Mouse (Mus musculus) stomach, embryonic 14.5 days (tissue): Measurements from ENCODE around the gene Zkscan7. TPM values are rescaled to one million over a fixed set of nuclear protein-coding genes. Genes with fewer than 3 reads are reported as not detected.
"Not testable (repeated sequence)": the region's sequence is repeated elsewhere in the genome, so short reads cannot be mapped to it uniquely, and the experiment has no call there.

Experiments used
- ATAC-seq: fragments of 200-750 bp; cut with Nextera tagmentation; 2 replicates; pipeline ENCODE4 v1.8.0; 2017; ENCODE audit warnings: low read depth, moderate TSS enrichment; ENCODE audit not compliant: insufficient number of reproducible peaks, insufficient read depth, low FRiP score
- H3K27ac ChIP-seq: fragments of 300-500 bp; sonication (generic); 2 replicates; pipeline ENCODE4 v1.5.1; 2014; ENCODE audit warnings: mild to moderate bottlenecking, low read length, moderate library complexity, mixed read lengths
- H3K27me3 ChIP-seq: fragments of 300-500 bp; sonication (generic); 2 replicates; pipeline ENCODE4 v1.6.1; 2014; ENCODE audit warnings: low read length, control low read depth, mixed read lengths; ENCODE audit not compliant: control insufficient read depth, insufficient read depth
- H3K36me3 ChIP-seq: fragments of 300-500 bp; sonication (generic); 2 replicates; pipeline ENCODE4 v1.6.1; 2014; ENCODE audit warnings: mild to moderate bottlenecking, control low read depth, low read length, moderate library complexity, mixed read lengths; ENCODE audit not compliant: control insufficient read depth, insufficient read depth
- H3K4me1 ChIP-seq: fragments of 300-500 bp; sonication (generic); 2 replicates; pipeline ENCODE4 v1.6.1; 2014; ENCODE audit warnings: low read length, control low read depth, mixed read lengths; ENCODE audit not compliant: control insufficient read depth, insufficient read depth
- H3K4me2 ChIP-seq: fragments of 300-500 bp; sonication (generic); replicated peaks from 2 replicates; pipeline ENCODE4 v1.6.1; 2014; ENCODE audit warnings: low read depth, low read length, control low read depth
- H3K4me3 ChIP-seq: fragments of 300-500 bp; sonication (generic); 2 replicates; pipeline ENCODE4 v1.5.1; 2014; ENCODE audit warnings: low read depth, low read length, control low read depth
- H3K9ac ChIP-seq: fragments of 300-500 bp; sonication (generic); replicated peaks from 2 replicates; pipeline ENCODE4 v1.6.1; 2014; ENCODE audit warnings: low read depth, mild to moderate bottlenecking, control low read depth, low read length, moderate library complexity, mixed read lengths
- H3K9me3 ChIP-seq: fragments of 300-500 bp; sonication (generic); 2 replicates; pipeline ENCODE4 v1.6.1; 2016; ENCODE audit warnings: low read depth, low read length, control low read depth; ENCODE audit not compliant: control insufficient read depth
- WGBS: fragments of 180-500 bp; shearing (Covaris S2); extraction: QIAGEN DNeasy Blood & Tissue Kit; methylation state at CpG from one replicate; pipeline ENCODE4 v1.1.7; 2014; 5-methylcytosine and 5-hydroxymethylcytosine counted together
- polyA plus RNA-seq: library from polyadenylated mRNA; unstranded; fragments of >200 nt; fragmentation: Nextera tagmentation; extraction: Ambion mirVana; gene quantifications from 2 replicates; pipeline ENCODE4 v1.2.1, GENCODE M21; 2014

Zkscan7 gene
- polyA plus RNA-seq, 1 experiment from 2014 or later: 2.7 TPM

DNA sequence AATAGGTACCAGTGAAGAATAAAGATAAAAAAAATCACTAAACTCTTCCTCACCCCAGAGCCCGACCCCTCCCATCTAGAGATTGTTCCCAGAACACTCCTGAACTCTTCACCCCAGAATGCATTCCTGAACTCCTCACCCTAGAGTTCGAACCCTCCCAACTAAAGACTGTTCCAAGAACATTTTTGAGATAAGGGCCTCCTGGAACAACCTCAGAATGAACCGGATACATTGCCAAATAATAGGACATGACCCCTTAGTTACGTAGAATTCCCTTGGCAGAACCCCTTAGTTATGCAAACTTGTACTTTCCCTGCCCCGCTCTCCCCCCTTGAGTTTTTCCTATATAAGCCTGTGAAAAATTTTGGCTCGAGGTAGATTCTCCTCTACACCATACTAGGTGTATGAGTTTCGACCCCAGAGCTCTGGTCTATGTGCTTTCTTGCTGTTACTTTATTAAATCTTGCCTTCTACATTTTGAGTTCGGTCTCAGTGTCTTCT, 37.6 kb upstream of the Zkscan7 start:
- not testable (repeated sequence) for H3K4me1 ChIP-seq, H3K4me3 ChIP-seq, H3K27me3 ChIP-seq, H3K9ac ChIP-seq, ATAC-seq, H3K4me2 ChIP-seq, H3K27ac ChIP-seq, H3K9me3 ChIP-seq
- peaks cover 33% of the 10 kb centered on the region for H3K36me3 ChIP-seq
- whole genome bisulfite sequencing: 79% methylated on average over 7 of the region's 8 CpGs

GRCm38 (mm10) chr9:122854526-122854925, 31.0 kb upstream of the Zkscan7 start:
- Histone ChIP-seq H3K4me2 (no peak overlapping the region), H3K9me3 (peaks cover 12% of the 10 kb centered on the region; the same call in 1 of the 2 replicates), H3K9ac (no peak overlapping the region), H3K4me3 (no peak overlapping the region), H3K4me1 (no peaks in the 10 kb centered on the region), H3K36me3 (peaks cover 90% of the 10 kb centered on the region), H3K27me3 (no peaks in the 10 kb centered on the region), H3K27ac (no peak overlapping the region)
- no peak for ATAC-seq
- 89% methylated on average over 7 of the region's 7 CpGs for WGBS

DNA sequence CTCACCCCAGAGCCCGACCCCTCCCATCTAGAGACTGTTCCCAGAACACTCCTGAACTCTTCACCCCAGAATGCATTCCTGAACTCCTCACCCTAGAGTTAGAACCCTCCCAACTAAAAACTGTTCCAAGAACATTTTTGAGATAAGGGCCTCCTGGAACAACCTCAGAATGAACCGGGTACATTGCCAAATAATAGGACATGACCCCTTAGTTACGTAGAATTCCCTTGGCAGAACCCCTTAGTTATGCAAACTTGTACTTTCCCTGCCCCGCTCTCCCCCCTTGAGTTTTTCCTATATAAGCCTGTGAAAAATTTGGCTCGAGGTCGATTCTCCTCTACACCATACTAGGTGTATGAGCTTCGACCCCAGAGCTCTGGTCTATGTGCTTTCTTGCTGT, 30.3 kb upstream of the Zkscan7 start:
- not testable (repeated sequence) for H3K4me1 ChIP-seq, H3K4me3 ChIP-seq, H3K4me2 ChIP-seq, H3K27me3 ChIP-seq, H3K9ac ChIP-seq, ATAC-seq, H3K27ac ChIP-seq
- Histone ChIP-seq H3K36me3 (peaks cover 90% of the 10 kb centered on the region), H3K9me3 (peaks cover 12% of the 10 kb centered on the region)
- WGBS: 58% methylated on average over 2 of the region's 7 CpGs

DNA sequence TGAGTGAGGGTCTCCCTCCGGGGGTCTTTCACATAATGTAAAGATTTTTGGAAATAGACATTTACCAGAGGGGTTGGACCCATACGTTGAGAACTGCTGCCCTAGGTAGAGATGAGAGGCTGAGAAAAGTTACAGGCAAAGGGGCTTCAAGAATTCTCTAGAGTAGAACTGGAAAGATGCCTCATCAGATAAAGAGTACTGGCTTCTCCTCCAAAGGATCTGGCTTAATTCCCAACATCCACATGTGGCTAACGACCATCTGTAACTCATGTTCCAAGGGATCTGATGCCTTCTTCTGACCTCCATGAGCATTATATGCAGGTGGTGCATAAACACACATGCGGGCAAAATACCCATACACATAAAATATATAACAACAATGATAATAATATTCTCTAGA, 29.9 kb upstream of the Zkscan7 start:
- Histone ChIP-seq H3K4me2 (no peak overlapping the region), H3K9me3 (peaks cover 17% of the 10 kb centered on the region), H3K4me1 (no peaks in the 10 kb centered on the region), H3K36me3 (peaks cover 92% of the 10 kb centered on the region), H3K27ac (no peak overlapping the region), H3K27me3 (no peaks in the 10 kb centered on the region), H3K4me3 (no peak overlapping the region), H3K9ac (no peak overlapping the region)
- ATAC-seq: no peak
- 97% methylated on average over 4 of the region's 4 CpGs for WGBS

- WGBS: 95% methylated on average over 3 of the region's 3 CpGs
- Histone ChIP-seq H3K9ac (no peak overlapping the region), H3K4me2 (no peak overlapping the region), H3K9me3 (peaks cover 23% of the 10 kb centered on the region), H3K4me1 (no peaks in the 10 kb centered on the region), H3K27ac (no peak overlapping the region), H3K4me3 (no peak overlapping the region), H3K27me3 (no peaks in the 10 kb centered on the region), H3K36me3 (peaks cover 92% of the 10 kb centered on the region)
- ATAC-seq: no peak
These were observed 28.8 kb upstream of the Zkscan7 start for GRCm38 (mm10) chr9:122856716-122857115.

DNA sequence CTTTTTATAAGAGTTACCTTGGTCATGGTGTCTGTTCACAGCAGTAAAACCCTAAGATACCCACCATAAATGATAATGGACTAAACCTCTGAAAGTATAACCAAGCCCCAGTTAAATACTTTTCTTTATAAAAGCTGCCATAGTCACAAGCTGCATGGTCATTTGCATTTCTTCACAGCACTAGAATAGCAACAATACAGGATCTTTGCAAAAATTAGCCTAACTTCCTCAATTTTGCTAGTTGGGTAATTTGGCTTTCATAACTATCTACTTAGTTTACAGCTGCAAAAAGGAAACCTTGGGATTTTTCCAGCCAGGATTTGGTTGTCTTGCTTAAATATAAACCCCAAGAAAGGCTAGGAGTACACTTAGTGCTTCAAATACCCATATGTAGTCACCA, 24.7 kb upstream of the Zkscan7 start:
- H3K27me3 ChIP-seq: no peaks in the 10 kb centered on the region
- no peak overlapping the region for H3K9ac ChIP-seq
- H3K4me3 ChIP-seq: no peak overlapping the region
- no peak for ATAC-seq
- H3K4me2 ChIP-seq: no peak overlapping the region
- H3K9me3 ChIP-seq: peaks cover 18% of the 10 kb centered on the region
- no peak overlapping the region for H3K27ac ChIP-seq
- peaks cover 15% of the 10 kb centered on the region; the same call in 1 of the 2 replicates for H3K4me1 ChIP-seq
- H3K36me3 ChIP-seq: peaks cover 67% of the 10 kb centered on the region

DNA sequence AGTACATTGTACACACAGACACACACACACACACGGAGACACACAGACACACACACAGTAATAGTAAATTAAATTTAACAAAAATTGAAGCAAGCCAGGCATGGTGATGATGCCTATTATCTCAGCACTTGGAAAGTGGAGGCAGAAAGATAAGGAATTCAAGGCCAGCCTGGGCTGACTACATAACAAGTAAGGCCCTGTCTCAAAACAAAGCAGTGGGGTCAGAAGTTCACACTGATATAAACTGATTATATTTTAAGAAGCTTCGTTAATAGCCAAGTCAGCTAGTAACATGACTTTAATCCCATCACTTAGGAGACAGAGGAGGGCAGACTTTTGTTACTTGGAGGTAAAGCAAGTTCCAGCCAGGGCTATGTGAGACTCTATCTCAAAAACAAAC, 21.8 kb upstream of the Zkscan7 start:
- Histone ChIP-seq H3K36me3 (peaks cover 40% of the 10 kb centered on the region), H3K9me3 (peaks cover 25% of the 10 kb centered on the region), H3K4me2 (0 out of 2 replicates have a peak overlapping the region, but pooled peaks have one; percentile 86), H3K9ac (no peak overlapping the region), H3K4me1 (peaks cover 15% of the 10 kb centered on the region; the same call in 1 of the 2 replicates), H3K4me3 (no peak overlapping the region), H3K27ac (no peak overlapping the region), H3K27me3 (no peaks in the 10 kb centered on the region)
- no peak for ATAC-seq
- WGBS: 75% methylated on average over 2 of the region's 2 CpGs

DNA sequence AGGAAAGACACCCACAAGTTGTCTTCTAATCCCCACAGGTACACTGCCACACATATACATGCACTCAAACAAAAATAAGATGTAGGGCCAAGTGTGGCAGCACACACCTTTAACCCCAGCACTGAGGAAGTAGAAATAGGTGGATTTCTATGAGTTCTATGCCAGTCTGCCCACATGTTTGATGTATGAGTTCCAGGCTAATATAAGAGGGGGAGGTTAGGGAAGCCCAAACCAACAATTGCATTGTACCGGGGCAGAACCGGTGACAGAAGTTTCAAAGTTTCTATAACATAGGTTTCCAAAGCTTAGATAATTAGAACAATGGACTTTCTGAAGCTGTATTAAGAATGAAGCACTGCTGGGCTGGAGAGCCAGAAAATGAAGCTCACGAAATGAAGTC, 20.6 kb upstream of the Zkscan7 start:
- no peaks in the 10 kb centered on the region for H3K27me3 ChIP-seq
- H3K4me3 ChIP-seq: peak overlapping the region; percentile 76
- 47% methylated on average over 3 of the region's 3 CpGs for WGBS
- ATAC-seq: no peak
- peak overlapping the region; percentile 86 for H3K4me2 ChIP-seq
- H3K9me3 ChIP-seq: peaks cover 21% of the 10 kb centered on the region
- H3K9ac ChIP-seq: no peak overlapping the region
- peaks cover 15% of the 10 kb centered on the region; the same call in 1 of the 2 replicates for H3K4me1 ChIP-seq
- H3K36me3 ChIP-seq: peaks cover 29% of the 10 kb centered on the region
- no peak overlapping the region for H3K27ac ChIP-seq

DNA sequence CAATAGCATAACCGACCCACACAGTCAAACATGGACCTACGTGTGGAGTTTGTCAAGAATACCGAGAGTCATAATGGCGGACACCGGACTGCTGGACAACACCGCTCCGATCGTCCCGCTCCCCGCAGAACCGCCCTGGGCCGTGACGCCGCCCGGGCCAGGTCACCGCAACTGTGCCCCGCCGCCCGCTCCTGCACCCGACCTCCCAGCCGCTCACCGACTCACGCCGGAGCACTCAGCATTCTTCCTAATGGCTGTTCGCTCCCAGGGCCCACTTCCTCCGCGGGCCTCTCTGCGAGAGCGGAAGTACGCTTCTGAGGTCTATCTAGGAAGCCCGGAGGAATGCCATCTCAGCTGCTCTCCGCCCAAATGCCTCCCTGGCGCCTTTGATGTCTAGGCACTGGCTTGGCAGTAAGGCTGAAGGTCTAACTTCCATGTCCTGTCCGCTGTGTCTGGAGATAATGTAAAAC, 19.8 kb upstream of the Zkscan7 start, which contains the start of gene Zfp445:
Gene Zfp445 (minus strand): TSS at position 310 of the 470 bp plus-strand sequence.
- peaks cover 15% of the 10 kb centered on the region; the same call in 1 of the 2 replicates for H3K4me1 ChIP-seq
- H3K27me3 ChIP-seq: no peaks in the 10 kb centered on the region
- WGBS: under 1% methylated on average over 34 of the region's 34 CpGs
- peaks cover 20% of the 10 kb centered on the region for H3K36me3 ChIP-seq
- peaks cover 13% of the 10 kb centered on the region; the same call in 1 of the 2 replicates for H3K9me3 ChIP-seq
- H3K27ac ChIP-seq: peak within 1 kb of the TSS; percentile 55; the same call in 1 of the 2 replicates
- peak within 1 kb of the TSS; percentile 76 for H3K4me3 ChIP-seq
- H3K9ac ChIP-seq: peak within 1 kb of the TSS; percentile 76
- peak; percentile 86 for ATAC-seq
- peak within 1 kb of the TSS; percentile 86 for H3K4me2 ChIP-seq
